Mouse (Mus musculus): ENCODE measurements around the gene Srarp. TPM values are rescaled to one million over a fixed set of nuclear protein-coding genes. Genes with fewer than 3 reads are reported as not detected.

The Srarp gene
- total and polyA plus RNA-seq, 3 experiments, result 0.94 to 2.2 (median 1.6) TPM

- 86% methylated on average over 12 of the region's 12 CpGs for WGBS
- Histone ChIP-seq H3K9ac (ENCODE audit: low read depth, low read length) (no peak overlapping the region), H3K4me3 (no peak overlapping the region), H3K27me3 (ENCODE audit: control insufficient read depth, insufficient read depth, low read length) (no peaks in the 10 kb centered on the region), H3K4me1 (ENCODE audit: control insufficient read depth, insufficient read depth, low read length) (peaks cover 1% of the 10 kb centered on the region; the same call in 1 of the 2 replicates), H3K79me2 (replicated peaks; ENCODE audit: control insufficient read depth, insufficient read depth, low read length) (peaks cover 3% of the 10 kb centered on the region), H3K27ac (no peak overlapping the region), H3K36me3 (ENCODE audit: control insufficient read depth, insufficient read depth, low read length) (no peaks in the 10 kb centered on the region)
- no peak for TF ChIP-seq CTCF (IDR thresholded peaks at IDR 0.05)
- TF ChIP-seq EP300 (IDR thresholded peaks at IDR 0.05; ENCODE audit: insufficient read depth, low read depth, low read length), result no peak
- TF ChIP-seq POLR2A (IDR thresholded peaks at IDR 0.05; ENCODE audit: insufficient read depth, low read depth, low read length), result no peak
- intact Hi-C loops (cut with DNase I), result loop anchor here (2.0 kb wide), 1 partner anchor 31 kb away; no protein-coding TSS in a partner anchor
- DNase-seq, result no peak
Measured at GRCm38 (mm10) chr4:141461576-141461975, 25.7 kb upstream of the Srarp start.

- Histone ChIP-seq H3K79me2 (replicated peaks; ENCODE audit: control insufficient read depth, insufficient read depth, low read length) (peaks cover 4% of the 10 kb centered on the region), H3K27ac (no peak overlapping the region), H3K4me1 (ENCODE audit: control insufficient read depth, insufficient read depth, low read length) (peaks cover 1% of the 10 kb centered on the region; the same call in 1 of the 2 replicates), H3K4me3 (no peak overlapping the region), H3K27me3 (ENCODE audit: control insufficient read depth, insufficient read depth, low read length) (no peaks in the 10 kb centered on the region), H3K36me3 (ENCODE audit: control insufficient read depth, insufficient read depth, low read length) (no peaks in the 10 kb centered on the region), H3K9ac (ENCODE audit: low read depth, low read length) (no peak overlapping the region)
- TF ChIP-seq EP300 (IDR thresholded peaks at IDR 0.05; ENCODE audit: insufficient read depth, low read depth, low read length) (no peak), CTCF (IDR thresholded peaks at IDR 0.05) (no peak), POLR2A (IDR thresholded peaks at IDR 0.05; ENCODE audit: insufficient read depth, low read depth, low read length) (no peak)
- no peak for DNase-seq
- 72% methylated on average over 12 of the region's 12 CpGs for WGBS
- intact Hi-C loops (cut with DNase I), result loop anchor here (2.0 kb wide), 1 partner anchor 30 kb away; no protein-coding TSS in a partner anchor
Measured at GRCm38 (mm10) chr4:141461088-141461487, 25.2 kb upstream of the Srarp start.

- intact Hi-C loops (cut with DNase I), result loop anchor here (2.0 kb wide), 1 partner anchor 30 kb away; no protein-coding TSS in a partner anchor
- DNase-seq, result no peak
- H3K36me3 ChIP-seq (ENCODE audit: control insufficient read depth, insufficient read depth, low read length), result no peaks in the 10 kb centered on the region
- H3K4me3 ChIP-seq, result no peak overlapping the region
- H3K79me2 ChIP-seq (replicated peaks; ENCODE audit: control insufficient read depth, insufficient read depth, low read length), result peaks cover 4% of the 10 kb centered on the region
- H3K27me3 ChIP-seq (ENCODE audit: control insufficient read depth, insufficient read depth, low read length), result no peaks in the 10 kb centered on the region
- H3K4me1 ChIP-seq (ENCODE audit: control insufficient read depth, insufficient read depth, low read length), result peaks cover 1% of the 10 kb centered on the region; the same call in 1 of the 2 replicates
- 77% methylated on average over 4 of the region's 4 CpGs for WGBS
- no peak overlapping the region for H3K27ac ChIP-seq
- H3K9ac ChIP-seq (ENCODE audit: low read depth, low read length), result no peak overlapping the region
- TF ChIP-seq POLR2A (IDR thresholded peaks at IDR 0.05; ENCODE audit: insufficient read depth, low read depth, low read length) (no peak), CTCF (IDR thresholded peaks at IDR 0.05) (no peak), EP300 (IDR thresholded peaks at IDR 0.05; ENCODE audit: insufficient read depth, low read depth, low read length) (no peak)
Measured at GRCm38 (mm10) chr4:141460481-141460880, 24.6 kb upstream of the Srarp start.

- WGBS, result 89% methylated on average over 9 of the region's 9 CpGs
- no peak overlapping the region for H3K9ac ChIP-seq (ENCODE audit: low read depth, low read length)
- no peak overlapping the region for H3K27ac ChIP-seq
- no peak for TF ChIP-seq POLR2A (IDR thresholded peaks at IDR 0.05; ENCODE audit: insufficient read depth, low read depth, low read length)
- TF ChIP-seq EP300 (IDR thresholded peaks at IDR 0.05; ENCODE audit: insufficient read depth, low read depth, low read length), result no peak
- no peak for TF ChIP-seq CTCF (IDR thresholded peaks at IDR 0.05)
- H3K4me3 ChIP-seq, result no peak overlapping the region
- H3K79me2 ChIP-seq (replicated peaks; ENCODE audit: control insufficient read depth, insufficient read depth, low read length), result peaks cover 4% of the 10 kb centered on the region
- H3K36me3 ChIP-seq (ENCODE audit: control insufficient read depth, insufficient read depth, low read length), result no peaks in the 10 kb centered on the region
- no peaks in the 10 kb centered on the region for H3K27me3 ChIP-seq (ENCODE audit: control insufficient read depth, insufficient read depth, low read length)
- intact Hi-C loops (cut with DNase I), result loop anchor here (2.0 kb wide), 1 partner anchor 29 kb away; no protein-coding TSS in a partner anchor
- no peak for DNase-seq
- H3K4me1 ChIP-seq (ENCODE audit: control insufficient read depth, insufficient read depth, low read length), result peaks cover 2% of the 10 kb centered on the region; the same call in 1 of the 2 replicates
Measured at GRCm38 (mm10) chr4:141459766-141460165, 23.9 kb upstream of the Srarp start.

GRCm38 (mm10) chr4:141458888-141459287 lies 23.0 kb upstream of the Srarp start:
- H3K4me3 ChIP-seq, result no peak overlapping the region
- peaks cover 4% of the 10 kb centered on the region for H3K79me2 ChIP-seq (replicated peaks; ENCODE audit: control insufficient read depth, insufficient read depth, low read length)
- intact Hi-C loops (cut with DNase I), result no loop called here
- H3K36me3 ChIP-seq (ENCODE audit: control insufficient read depth, insufficient read depth, low read length), result no peaks in the 10 kb centered on the region
- peaks cover 2% of the 10 kb centered on the region; the same call in 1 of the 2 replicates for H3K4me1 ChIP-seq (ENCODE audit: control insufficient read depth, insufficient read depth, low read length)
- no peak overlapping the region for H3K9ac ChIP-seq (ENCODE audit: low read depth, low read length)
- TF ChIP-seq EP300 (IDR thresholded peaks at IDR 0.05; ENCODE audit: insufficient read depth, low read depth, low read length) (no peak), POLR2A (IDR thresholded peaks at IDR 0.05; ENCODE audit: insufficient read depth, low read depth, low read length) (no peak), CTCF (IDR thresholded peaks at IDR 0.05) (no peak)
- WGBS, result 90% methylated on average over 3 of the region's 3 CpGs
- DNase-seq, result no peak
- no peaks in the 10 kb centered on the region for H3K27me3 ChIP-seq (ENCODE audit: control insufficient read depth, insufficient read depth, low read length)
- H3K27ac ChIP-seq, result no peak overlapping the region

GRCm38 (mm10) chr4:141458236-141458635 lies 22.3 kb upstream of the Srarp start:
- H3K27me3 ChIP-seq (ENCODE audit: control insufficient read depth, insufficient read depth, low read length), result no peaks in the 10 kb centered on the region
- WGBS, result 31% methylated on average over 7 of the region's 7 CpGs
- H3K4me3 ChIP-seq, result no peak overlapping the region
- intact Hi-C loops (cut with DNase I), result no loop called here
- no peak overlapping the region for H3K9ac ChIP-seq (ENCODE audit: low read depth, low read length)
- TF ChIP-seq EP300 (IDR thresholded peaks at IDR 0.05; ENCODE audit: insufficient read depth, low read depth, low read length), result no peak
- TF ChIP-seq CTCF (IDR thresholded peaks at IDR 0.05), result no peak
- TF ChIP-seq POLR2A (IDR thresholded peaks at IDR 0.05; ENCODE audit: insufficient read depth, low read depth, low read length), result no peak
- peak in 1 of 2 experiments; percentile 67 for DNase-seq
- H3K27ac ChIP-seq, result peak overlapping the region; percentile 54
- peaks cover 7% of the 10 kb centered on the region for H3K79me2 ChIP-seq (replicated peaks; ENCODE audit: control insufficient read depth, insufficient read depth, low read length)
- H3K4me1 ChIP-seq (ENCODE audit: control insufficient read depth, insufficient read depth, low read length), result peaks cover 2% of the 10 kb centered on the region; the same call in 1 of the 2 replicates
- no peaks in the 10 kb centered on the region for H3K36me3 ChIP-seq (ENCODE audit: control insufficient read depth, insufficient read depth, low read length)

Data from heart, adult 2 months (tissue).